ENCODE assay signal across 14 mouse cellular contexts in genomic region chr7:72751501-72751917, GRCm38 (mm10).
DNase-seq lines count a peak whose midpoint lies in the region; ATAC-seq lines count a peak whose summit lies in the region.
"Had no signal": no experiment of that assay in that cellular context is flagged by ENCODE, and none has a peak within 500 bp of the region (broad histone marks: within the 10 kb centered on the region; RNA-seq: fewer than 3 reads in every experiment).

No protein-coding gene starts in this region.

- whole genome bisulfite sequencing in midbrain, embryonic 10.5 days = 69% methylated on average over 10 of the region's 10 CpGs
- 64% methylated on average over 10 of the region's 10 CpGs for WGBS in midbrain, embryonic 14.5 days
- 32% methylated on average over 10 of the region's 10 CpGs for WGBS in embryonic facial prominence, embryonic 11.5 days
- 17% methylated on average over 10 of the region's 10 CpGs for WGBS in limb, embryonic 10.5 days

- peaks cover 24% of the 10 kb centered on the region for H3K4me1 ChIP-seq in midbrain, embryonic 10.5 days
- H3K4me1 ChIP-seq in midbrain, embryonic 14.5 days (ENCODE audit: control insufficient read depth, insufficient read depth, low read length) = no peaks in the 10 kb centered on the region; the same call in 1 of the 2 replicates
- H3K4me1 ChIP-seq in embryonic facial prominence, embryonic 11.5 days (ENCODE audit: control insufficient read depth, insufficient read depth, low read length) = no peaks in the 10 kb centered on the region; the same call in 1 of the 2 replicates
- H3K4me1 ChIP-seq in limb, embryonic 10.5 days = peaks cover 38% of the 10 kb centered on the region
- H3K4me1 ChIP-seq: heart, embryonic 13.5 days; lung, embryonic 15.5 days had no signal

- H3K36me3 ChIP-seq in midbrain, embryonic 10.5 days = no peaks in the 10 kb centered on the region
- no peaks in the 10 kb centered on the region for H3K36me3 ChIP-seq in midbrain, embryonic 14.5 days (ENCODE audit: control insufficient read depth, insufficient read depth, low read length)
- H3K36me3 ChIP-seq in embryonic facial prominence, embryonic 11.5 days (replicated peaks; ENCODE audit: control insufficient read depth, insufficient read depth, low read depth, low read length) = no peaks in the 10 kb centered on the region
- H3K36me3 ChIP-seq in limb, embryonic 10.5 days = no peaks in the 10 kb centered on the region
- H3K36me3 ChIP-seq: heart, embryonic 13.5 days; limb, embryonic 15.5 days; lung, embryonic 15.5 days; midbrain, embryonic 13.5 days had no signal

- 0 out of 2 replicates have a peak overlapping the region, but pooled peaks have one; percentile 30 for H3K27ac ChIP-seq in midbrain, embryonic 10.5 days (replicated peaks)
- no peak overlapping the region for H3K27ac ChIP-seq in midbrain, embryonic 14.5 days (replicated peaks; ENCODE audit: low read depth, low read length)
- H3K27ac ChIP-seq in embryonic facial prominence, embryonic 11.5 days (replicated peaks; ENCODE audit: low read depth, low read length) = no peak overlapping the region
- peak overlapping the region; percentile 36; the same call in 1 of the 2 replicates for H3K27ac ChIP-seq in limb, embryonic 10.5 days
- H3K27ac ChIP-seq: heart, embryonic 13.5 days; limb, embryonic 15.5 days; lung, embryonic 15.5 days had no signal

- H3K27me3 ChIP-seq in midbrain, embryonic 10.5 days (ENCODE audit: low read depth, poor library complexity, severe bottlenecking) = no peaks in the 10 kb centered on the region
- no peaks in the 10 kb centered on the region for H3K27me3 ChIP-seq in midbrain, embryonic 14.5 days (ENCODE audit: control insufficient read depth, insufficient read depth, low read length)
- H3K27me3 ChIP-seq in embryonic facial prominence, embryonic 11.5 days (ENCODE audit: control insufficient read depth, insufficient read depth, low read length) = no peaks in the 10 kb centered on the region
- H3K27me3 ChIP-seq in limb, embryonic 10.5 days (ENCODE audit: low read depth, poor library complexity, severe bottlenecking) = no peaks in the 10 kb centered on the region
- H3K27me3 ChIP-seq: heart, embryonic 13.5 days; limb, embryonic 15.5 days; lung, embryonic 15.5 days; midbrain, embryonic 13.5 days had no signal

- DNase-seq in midbrain, embryonic 10.5 days (ENCODE audit: low spot score) = peak; percentile 19
- DNase-seq in midbrain, embryonic 14.5 days = no peak
- peak; percentile 63 for DNase-seq in embryonic facial prominence, embryonic 11.5 days (ENCODE audit: low spot score)
- peak; percentile 47 for DNase-seq in limb, embryonic 10.5 days (ENCODE audit: low spot score)
- DNase-seq in skeletal muscle tissue, adult 2 months (ENCODE audit: low read depth, low spot score) = peak; percentile 74
- DNase-seq in layer of hippocampus, adult 9-11 months = no peak
- DNase-seq in cerebellum, adult 11-12 months = no peak
- no peak for DNase-seq in heart, adult 11 months
- DNase-seq: cerebellum, adult 2 months; spleen, adult 18-20 months had no signal

- no peak overlapping the region for H3K4me2 ChIP-seq in midbrain, embryonic 14.5 days (ENCODE audit: low read length)
- no peak overlapping the region for H3K4me2 ChIP-seq in embryonic facial prominence, embryonic 11.5 days (ENCODE audit: low read depth, low read length)
- H3K4me2 ChIP-seq: heart, embryonic 13.5 days; limb, embryonic 15.5 days; lung, embryonic 15.5 days; midbrain, embryonic 13.5 days had no signal

- no peaks in the 10 kb centered on the region for H3K9me3 ChIP-seq in midbrain, embryonic 10.5 days (replicated peaks)
- H3K9me3 ChIP-seq in midbrain, embryonic 14.5 days (ENCODE audit: control insufficient read depth, low read length) = no peaks in the 10 kb centered on the region
- no peaks in the 10 kb centered on the region for H3K9me3 ChIP-seq in embryonic facial prominence, embryonic 11.5 days (replicated peaks; ENCODE audit: control insufficient read depth, low read length)
- no peaks in the 10 kb centered on the region for H3K9me3 ChIP-seq in limb, embryonic 10.5 days (replicated peaks)
- H3K9me3 ChIP-seq: heart, embryonic 13.5 days; limb, embryonic 15.5 days; lung, embryonic 15.5 days; midbrain, embryonic 13.5 days had no signal

- ATAC-seq in midbrain, embryonic 14.5 days (ENCODE audit: low FRiP score, low TSS enrichment) = no peak
- ATAC-seq in embryonic facial prominence, embryonic 11.5 days (replicated peaks; ENCODE audit: insufficient number of reproducible peaks, low FRiP score, low TSS enrichment, low read depth) = no peak; the same call in 1 of the 2 replicates
- ATAC-seq: midbrain, embryonic 13.5 days had no signal

- H3K4me3 ChIP-seq in midbrain, embryonic 10.5 days = no peak overlapping the region
- no peak overlapping the region for H3K4me3 ChIP-seq in midbrain, embryonic 14.5 days (replicated peaks; ENCODE audit: low read depth, low read length)
- H3K4me3 ChIP-seq in embryonic facial prominence, embryonic 11.5 days (ENCODE audit: low read depth, low read length) = no peak overlapping the region
- H3K4me3 ChIP-seq in limb, embryonic 10.5 days = no peak overlapping the region
- H3K4me3 ChIP-seq: heart, embryonic 13.5 days; limb, embryonic 15.5 days; lung, embryonic 15.5 days; midbrain, embryonic 13.5 days had no signal

- H3K9ac ChIP-seq in midbrain, embryonic 14.5 days (replicated peaks; ENCODE audit: low read length) = no peak overlapping the region
- no peak overlapping the region for H3K9ac ChIP-seq in embryonic facial prominence, embryonic 11.5 days (replicated peaks; ENCODE audit: low read length)
- H3K9ac ChIP-seq: heart, embryonic 13.5 days; limb, embryonic 15.5 days; lung, embryonic 15.5 days; midbrain, embryonic 13.5 days had no signal

Comparison
In these comparisons a context has a peak if more than half of its experiments do, and no peak if none do; other contexts are left out.
1. DNase-seq: peak in midbrain, embryonic 10.5 days (single experiment), embryonic facial prominence, embryonic 11.5 days (single experiment), limb, embryonic 10.5 days (single experiment) and skeletal muscle tissue, adult 2 months (single experiment); none in midbrain, embryonic 14.5 days (single experiment), layer of hippocampus, adult 9-11 months (single experiment), cerebellum, adult 11-12 months (single experiment) and heart, adult 11 months (single experiment).
2. H3K27ac ChIP-seq: peak in midbrain, embryonic 10.5 days (single experiment) and limb, embryonic 10.5 days (single experiment); none in midbrain, embryonic 14.5 days (single experiment) and embryonic facial prominence, embryonic 11.5 days (single experiment).